Mouse (Mus musculus): Measurements from ENCODE around the gene Slc22a6. TPM values are rescaled to one million over a fixed set of nuclear protein-coding genes. Genes with fewer than 3 reads are reported as not detected.

Slc22a6 gene
- polyA plus RNA-seq, 1 experiment from 2014 or later, result not detected

DNA sequence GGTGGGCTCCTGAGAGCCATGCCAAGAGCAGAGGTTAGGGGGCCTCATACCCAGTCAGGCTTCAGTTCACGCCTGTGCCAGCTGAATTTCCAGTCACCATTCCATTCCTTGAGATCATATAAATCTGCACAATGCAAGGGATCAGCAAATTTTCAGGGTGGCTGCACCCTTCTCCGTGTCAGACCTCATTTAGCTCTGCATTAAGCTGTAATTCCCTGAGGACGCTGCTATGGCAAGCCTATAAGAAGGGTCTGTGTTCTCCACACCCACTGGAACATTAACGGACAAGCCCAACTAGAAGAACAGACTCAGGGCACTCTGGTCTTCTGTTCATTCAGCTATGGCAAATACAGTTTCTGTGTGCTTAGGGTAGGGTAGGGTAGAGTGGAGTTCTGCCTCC, 20.6 kb upstream of the Slc22a6 start:
- H3K4me2 ChIP-seq (ENCODE audit: low read length), result no peak overlapping the region
- WGBS, result 75% methylated on average over 4 of the region's 4 CpGs

DNA sequence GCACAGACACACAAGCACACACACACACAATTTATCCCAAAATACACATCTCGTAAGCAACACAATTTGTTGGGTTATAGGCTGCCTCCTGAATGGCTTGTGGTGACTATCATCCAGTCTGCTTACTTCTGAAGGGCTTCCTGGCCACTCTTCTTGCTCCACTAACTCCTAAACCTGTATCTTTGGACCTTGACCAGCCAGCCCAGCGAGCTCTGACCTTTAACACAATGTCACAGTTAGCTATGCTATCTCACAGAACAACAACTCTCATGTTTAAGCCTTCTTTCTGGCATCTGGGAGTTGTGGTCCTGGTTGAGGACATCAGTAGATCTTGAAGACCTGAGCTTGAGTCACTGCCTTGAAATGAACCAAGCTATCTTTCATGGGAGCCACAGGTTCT, 18.6 kb upstream of the Slc22a6 start:
- DNase-seq (ENCODE audit: low spot score) (no peak), ATAC-seq (replicated peaks; ENCODE audit: low FRiP score, low TSS enrichment, low read depth) (no peak)
- peaks cover 5% of the 10 kb centered on the region for H3K4me1 ChIP-seq (replicated peaks; ENCODE audit: control insufficient read depth, insufficient read depth, low read length)
- H3K27me3 ChIP-seq (replicated peaks; ENCODE audit: control insufficient read depth, insufficient read depth, low read length), result no peaks in the 10 kb centered on the region
- H3K4me3 ChIP-seq (ENCODE audit: low read depth, low read length), result no peak overlapping the region
- H3K27ac ChIP-seq (ENCODE audit: low read depth), result no peak overlapping the region
- H3K9ac ChIP-seq (ENCODE audit: low read length), result no peak overlapping the region
- no peaks in the 10 kb centered on the region for H3K36me3 ChIP-seq (ENCODE audit: control insufficient read depth, insufficient read depth, low read length)
- no peaks in the 10 kb centered on the region for H3K9me3 ChIP-seq (ENCODE audit: control insufficient read depth, low read length)
- WGBS, result 77% methylated on average over 2 of the region's 2 CpGs
- no peak overlapping the region for H3K4me2 ChIP-seq (ENCODE audit: low read length)

More for the DNA sequence above, 20.6 kb upstream of the Slc22a6 start:
- no peak overlapping the region for H3K27ac ChIP-seq (ENCODE audit: low read depth)
- H3K4me1 ChIP-seq (replicated peaks; ENCODE audit: control insufficient read depth, insufficient read depth, low read length), result peaks cover 15% of the 10 kb centered on the region
- no peaks in the 10 kb centered on the region for H3K36me3 ChIP-seq (ENCODE audit: control insufficient read depth, insufficient read depth, low read length)
- no peak overlapping the region for H3K9ac ChIP-seq (ENCODE audit: low read length)
- ATAC-seq (replicated peaks; ENCODE audit: low FRiP score, low TSS enrichment, low read depth), result no peak
- H3K9me3 ChIP-seq (ENCODE audit: control insufficient read depth, low read length), result no peaks in the 10 kb centered on the region
- no peaks in the 10 kb centered on the region for H3K27me3 ChIP-seq (replicated peaks; ENCODE audit: control insufficient read depth, insufficient read depth, low read length)
- H3K4me3 ChIP-seq (ENCODE audit: low read depth, low read length), result no peak overlapping the region
- no peak for DNase-seq (ENCODE audit: low spot score)

DNA sequence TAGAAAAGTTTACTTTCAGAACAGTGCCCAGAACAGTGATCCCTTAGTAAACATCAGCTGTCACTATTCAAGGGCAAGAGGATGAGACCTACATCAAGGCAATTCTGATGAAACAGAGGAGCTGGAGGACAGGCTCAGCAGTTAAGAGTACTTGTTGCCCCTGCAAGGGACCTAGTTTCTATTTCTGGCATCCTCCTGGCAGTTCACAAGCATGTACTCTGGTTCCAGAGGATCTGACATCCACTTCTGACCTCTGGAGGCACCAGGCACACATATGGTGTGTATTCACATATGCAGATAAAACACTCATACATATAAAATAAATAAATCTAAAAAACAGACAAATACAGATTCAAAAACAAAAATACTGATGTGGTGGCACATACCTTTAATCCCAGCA, 15.9 kb upstream of the Slc22a6 start:
- H3K4me2 ChIP-seq (ENCODE audit: low read length), result no peak overlapping the region
- no peak overlapping the region for H3K4me3 ChIP-seq (ENCODE audit: low read depth, low read length)
- H3K27ac ChIP-seq (ENCODE audit: low read depth), result no peak overlapping the region
- DNase-seq (ENCODE audit: low spot score), result no peak
- H3K9me3 ChIP-seq (ENCODE audit: control insufficient read depth, low read length), result no peaks in the 10 kb centered on the region
- no peak for ATAC-seq (replicated peaks; ENCODE audit: low FRiP score, low TSS enrichment, low read depth)
- no peaks in the 10 kb centered on the region for H3K27me3 ChIP-seq (replicated peaks; ENCODE audit: control insufficient read depth, insufficient read depth, low read length)
- H3K36me3 ChIP-seq (ENCODE audit: control insufficient read depth, insufficient read depth, low read length), result no peaks in the 10 kb centered on the region
- no peak overlapping the region for H3K9ac ChIP-seq (ENCODE audit: low read length)
- no peaks in the 10 kb centered on the region for H3K4me1 ChIP-seq (replicated peaks; ENCODE audit: control insufficient read depth, insufficient read depth, low read length)

DNA sequence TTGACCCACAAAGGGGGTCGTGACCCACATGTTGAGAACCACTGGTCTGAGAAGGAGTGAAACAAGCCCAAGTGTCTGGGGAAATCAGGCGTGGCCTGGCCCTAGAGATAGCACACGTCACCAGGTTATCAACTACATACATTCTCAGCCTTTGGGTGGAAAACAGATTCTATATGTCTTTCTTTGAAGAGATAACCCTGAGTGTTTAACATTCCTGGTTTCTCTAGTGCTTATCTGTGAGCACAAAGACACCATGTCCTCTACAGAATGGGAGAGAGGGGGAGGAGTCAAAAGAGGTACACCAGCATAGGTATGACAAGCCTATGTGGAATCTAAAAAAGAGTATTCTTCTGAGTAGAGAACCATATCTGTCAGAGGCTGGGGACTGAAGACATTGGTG, 14.9 kb upstream of the Slc22a6 start:
- H3K4me1 ChIP-seq (replicated peaks; ENCODE audit: control insufficient read depth, insufficient read depth, low read length), result no peaks in the 10 kb centered on the region
- WGBS, result 69% methylated on average over 3 of the region's 3 CpGs

DNA sequence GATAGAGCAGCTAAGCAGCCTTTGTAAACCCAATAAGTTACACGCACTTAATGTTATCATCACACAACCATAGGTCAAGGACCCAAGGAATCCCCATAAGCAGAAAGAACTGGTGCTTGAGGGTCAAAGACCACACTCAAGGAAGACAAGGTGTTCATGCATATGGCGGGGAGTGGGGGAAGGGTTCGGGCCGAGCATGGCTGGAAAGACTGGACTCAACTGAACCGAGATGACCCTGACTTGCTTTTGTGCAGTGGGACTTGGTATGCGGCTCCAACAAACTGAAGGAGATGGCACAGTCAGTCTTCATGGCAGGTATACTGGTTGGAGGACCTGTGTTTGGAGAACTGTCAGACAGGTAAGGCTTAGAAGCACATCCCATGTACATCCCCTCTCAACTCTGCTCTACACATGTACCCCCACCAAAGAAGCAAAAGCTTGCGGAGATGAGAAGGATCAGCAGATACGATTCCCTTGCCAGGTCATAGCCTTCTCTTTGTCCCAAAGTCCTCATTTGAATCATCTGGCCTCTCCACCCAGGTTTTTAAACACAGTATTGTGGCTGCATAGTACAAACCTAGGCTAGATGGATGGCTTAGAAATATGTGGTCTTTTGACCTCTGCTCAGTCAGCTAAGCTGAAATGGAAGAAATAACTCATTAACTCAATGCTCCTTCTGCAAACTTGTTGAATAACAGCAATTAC, 13.2 kb upstream of the Slc22a6 start:
- ATAC-seq (replicated peaks; ENCODE audit: low FRiP score, low TSS enrichment, low read depth) (no peak), DNase-seq (ENCODE audit: low spot score) (no peak)
- WGBS, result 93% methylated on average over 8 of the region's 8 CpGs
- Histone ChIP-seq H3K9me3 (ENCODE audit: control insufficient read depth, low read length) (no peaks in the 10 kb centered on the region), H3K27me3 (replicated peaks; ENCODE audit: control insufficient read depth, insufficient read depth, low read length) (no peaks in the 10 kb centered on the region), H3K27ac (ENCODE audit: low read depth) (no peak overlapping the region), H3K36me3 (ENCODE audit: control insufficient read depth, insufficient read depth, low read length) (no peaks in the 10 kb centered on the region), H3K4me1 (replicated peaks; ENCODE audit: control insufficient read depth, insufficient read depth, low read length) (no peaks in the 10 kb centered on the region), H3K4me3 (ENCODE audit: low read depth, low read length) (no peak overlapping the region), H3K9ac (ENCODE audit: low read length) (no peak overlapping the region), H3K4me2 (ENCODE audit: low read length) (no peak overlapping the region)

More for the DNA sequence above, 14.9 kb upstream of the Slc22a6 start:
- H3K27me3 ChIP-seq (replicated peaks; ENCODE audit: control insufficient read depth, insufficient read depth, low read length), result no peaks in the 10 kb centered on the region
- no peak overlapping the region for H3K9ac ChIP-seq (ENCODE audit: low read length)
- H3K4me3 ChIP-seq (ENCODE audit: low read depth, low read length), result no peak overlapping the region
- H3K9me3 ChIP-seq (ENCODE audit: control insufficient read depth, low read length), result no peaks in the 10 kb centered on the region
- H3K4me2 ChIP-seq (ENCODE audit: low read length), result no peak overlapping the region
- H3K27ac ChIP-seq (ENCODE audit: low read depth), result no peak overlapping the region
- ATAC-seq (replicated peaks; ENCODE audit: low FRiP score, low TSS enrichment, low read depth) (no peak), DNase-seq (ENCODE audit: low spot score) (no peak)
- no peaks in the 10 kb centered on the region for H3K36me3 ChIP-seq (ENCODE audit: control insufficient read depth, insufficient read depth, low read length)

DNA sequence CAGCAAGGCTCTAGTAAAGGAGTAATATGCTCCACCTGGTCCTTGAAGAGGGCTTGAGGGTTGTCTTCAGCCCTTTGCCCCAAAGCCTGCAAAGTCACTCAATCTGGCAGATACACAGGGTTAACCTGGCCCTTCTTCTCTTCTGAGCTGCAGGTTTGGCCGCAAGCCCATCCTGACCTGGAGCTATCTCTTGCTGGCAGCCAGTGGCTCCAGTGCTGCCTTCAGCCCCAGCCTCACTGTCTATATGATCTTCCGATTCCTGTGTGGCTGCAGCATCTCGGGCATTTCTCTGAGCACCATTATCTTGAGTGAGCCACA, 12.6 kb upstream of the Slc22a6 start:
- no peaks in the 10 kb centered on the region for H3K27me3 ChIP-seq (replicated peaks; ENCODE audit: control insufficient read depth, insufficient read depth, low read length)
- 80% methylated on average over 3 of the region's 3 CpGs for WGBS
- H3K4me1 ChIP-seq (replicated peaks; ENCODE audit: control insufficient read depth, insufficient read depth, low read length), result no peaks in the 10 kb centered on the region
- H3K4me2 ChIP-seq (ENCODE audit: low read length), result no peak overlapping the region
- H3K9me3 ChIP-seq (ENCODE audit: control insufficient read depth, low read length), result no peaks in the 10 kb centered on the region
- H3K36me3 ChIP-seq (ENCODE audit: control insufficient read depth, insufficient read depth, low read length), result no peaks in the 10 kb centered on the region
- no peak overlapping the region for H3K4me3 ChIP-seq (ENCODE audit: low read depth, low read length)
- DNase-seq (ENCODE audit: low spot score) (no peak), ATAC-seq (replicated peaks; ENCODE audit: low FRiP score, low TSS enrichment, low read depth) (no peak)
- H3K27ac ChIP-seq (ENCODE audit: low read depth), result no peak overlapping the region
- no peak overlapping the region for H3K9ac ChIP-seq (ENCODE audit: low read length)

DNA sequence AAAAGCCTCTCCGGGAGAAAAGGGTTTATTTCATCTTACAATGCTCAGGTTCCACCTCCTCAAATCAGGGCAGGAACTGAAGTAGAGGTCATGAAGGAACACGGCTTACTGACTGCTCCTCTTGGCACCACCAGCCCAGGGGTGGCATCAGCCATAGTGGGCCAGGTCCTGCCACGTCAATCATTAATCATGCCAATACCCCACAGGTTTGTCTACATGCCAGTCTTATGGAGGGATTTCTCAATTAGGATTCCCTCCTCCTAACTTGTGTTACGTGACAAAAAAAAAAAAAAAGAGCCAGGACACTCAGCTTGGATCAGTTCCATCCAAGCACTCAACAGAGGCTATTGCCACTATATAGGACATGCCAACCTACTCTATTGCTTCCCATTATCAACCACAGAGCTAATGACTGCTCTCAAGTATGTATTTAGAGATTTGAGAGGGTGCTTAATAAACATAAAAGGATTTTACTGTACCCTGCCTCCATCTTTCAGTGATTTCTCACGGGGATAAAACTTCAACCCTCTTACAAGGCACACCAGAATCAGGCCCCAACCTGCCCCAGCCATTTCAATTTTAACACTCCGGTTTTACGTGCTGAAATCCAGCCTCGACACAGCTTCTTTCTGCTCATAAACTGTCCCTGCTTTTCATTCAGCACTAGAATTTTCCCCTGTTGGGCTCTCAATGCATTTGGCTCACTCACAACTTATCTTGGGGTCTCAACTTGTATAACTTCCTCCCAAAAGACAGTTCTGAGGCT, 6.3 kb upstream of the Slc22a6 start:
- H3K4me3 ChIP-seq (ENCODE audit: low read depth, low read length), result no peak overlapping the region
- 85% methylated on average over 8 of the region's 8 CpGs for WGBS
- ATAC-seq (replicated peaks; ENCODE audit: low FRiP score, low TSS enrichment, low read depth), result no peak
- no peaks in the 10 kb centered on the region for H3K9me3 ChIP-seq (ENCODE audit: control insufficient read depth, low read length)
- DNase-seq (ENCODE audit: low spot score), result no peak
- no peaks in the 10 kb centered on the region for H3K4me1 ChIP-seq (replicated peaks; ENCODE audit: control insufficient read depth, insufficient read depth, low read length)
- no peak overlapping the region for H3K27ac ChIP-seq (ENCODE audit: low read depth)
- H3K27me3 ChIP-seq (replicated peaks; ENCODE audit: control insufficient read depth, insufficient read depth, low read length), result no peaks in the 10 kb centered on the region
- no peaks in the 10 kb centered on the region for H3K36me3 ChIP-seq (ENCODE audit: control insufficient read depth, insufficient read depth, low read length)
- H3K4me2 ChIP-seq (ENCODE audit: low read length), result no peak overlapping the region
- H3K9ac ChIP-seq (ENCODE audit: low read length), result no peak overlapping the region

DNA sequence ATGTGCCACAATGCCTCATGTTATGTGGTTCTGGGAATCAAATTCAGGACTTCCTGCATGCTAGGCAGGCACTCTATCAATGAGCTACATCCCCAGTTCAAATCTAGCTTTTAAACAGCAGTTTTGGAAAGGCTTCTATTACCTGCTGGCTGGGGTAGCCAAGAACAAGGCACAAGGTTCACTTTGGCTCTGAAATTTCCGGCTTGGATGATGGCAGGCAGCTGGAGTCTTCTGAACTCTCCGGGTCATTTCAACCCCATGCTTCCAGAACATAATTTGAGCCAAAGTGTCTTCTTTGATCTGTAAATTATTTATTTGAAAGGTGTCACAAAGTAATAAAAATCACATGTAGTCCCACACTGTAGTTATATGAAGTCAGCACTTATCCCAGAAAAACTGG, 4.7 kb upstream of the Slc22a6 start:
- ATAC-seq (replicated peaks; ENCODE audit: low FRiP score, low TSS enrichment, low read depth) (no peak), DNase-seq (ENCODE audit: low spot score) (no peak)
- H3K4me1 ChIP-seq (replicated peaks; ENCODE audit: control insufficient read depth, insufficient read depth, low read length), result no peaks in the 10 kb centered on the region
- WGBS, result 67% methylated on average over 2 of the region's 2 CpGs
- no peak overlapping the region for H3K9ac ChIP-seq (ENCODE audit: low read length)
- H3K27ac ChIP-seq (ENCODE audit: low read depth), result no peak overlapping the region
- H3K4me2 ChIP-seq (ENCODE audit: low read length), result no peak overlapping the region
- H3K36me3 ChIP-seq (ENCODE audit: control insufficient read depth, insufficient read depth, low read length), result no peaks in the 10 kb centered on the region
- no peaks in the 10 kb centered on the region for H3K9me3 ChIP-seq (ENCODE audit: control insufficient read depth, low read length)
- H3K4me3 ChIP-seq (ENCODE audit: low read depth, low read length), result no peak overlapping the region
- no peaks in the 10 kb centered on the region for H3K27me3 ChIP-seq (replicated peaks; ENCODE audit: control insufficient read depth, insufficient read depth, low read length)

DNA sequence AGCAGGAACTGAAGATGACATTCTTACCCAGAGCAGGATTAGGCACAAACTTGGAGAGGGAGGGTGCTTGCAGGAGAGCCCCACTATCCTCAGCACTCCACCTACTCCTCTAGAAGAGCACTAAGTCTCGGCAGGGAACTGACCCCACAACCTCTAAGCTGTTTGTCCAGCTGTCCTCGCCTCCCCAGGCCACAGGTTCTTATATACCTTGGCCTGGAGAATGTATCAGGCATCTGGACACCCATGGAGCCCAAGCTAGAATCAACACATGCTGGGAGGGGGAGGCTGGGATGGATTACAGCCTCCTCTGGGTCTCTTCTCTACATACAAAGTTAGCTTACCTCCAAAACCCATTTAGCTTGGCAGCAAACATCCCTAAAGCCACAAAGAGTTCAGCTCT, 3.5 kb upstream of the Slc22a6 start:
- DNase-seq (ENCODE audit: low spot score), result no peak
- Histone ChIP-seq H3K9me3 (ENCODE audit: control insufficient read depth, low read length) (no peaks in the 10 kb centered on the region), H3K36me3 (ENCODE audit: control insufficient read depth, insufficient read depth, low read length) (no peaks in the 10 kb centered on the region), H3K27ac (ENCODE audit: low read depth) (no peak overlapping the region), H3K9ac (ENCODE audit: low read length) (no peak overlapping the region), H3K4me3 (ENCODE audit: low read depth, low read length) (no peak overlapping the region), H3K27me3 (replicated peaks; ENCODE audit: control insufficient read depth, insufficient read depth, low read length) (no peaks in the 10 kb centered on the region), H3K4me1 (replicated peaks; ENCODE audit: control insufficient read depth, insufficient read depth, low read length) (no peaks in the 10 kb centered on the region), H3K4me2 (ENCODE audit: low read length) (no peak overlapping the region)
- ATAC-seq (replicated peaks; ENCODE audit: low FRiP score, low TSS enrichment, low read depth), result no peak
- WGBS, result 43% methylated on average over 2 of the region's 2 CpGs
